Mouse (Mus musculus) gastrocnemius, postnatal 25 days (tissue): Measurements from ENCODE around the gene Ankrd66. TPM values are rescaled to one million over a fixed set of nuclear protein-coding genes. Genes with fewer than 3 reads are reported as not detected.

Source experiments
- total RNA-seq, 2 experiments: library from RNA; stranded (reverse); gene quantifications; 1 replicate in 1 of 2; 2 replicates in 1 of 2; pipeline ENCODE4 v1.2.3; 2021

The Ankrd66 gene
- total RNA-seq, 2 experiments from 2014 or later, result not detected

Other genes with a start within 250 kb of the Ankrd66 start
- 10 to 100 TPM; 87.4 to 89.4 TPM for gene Adgrf5, start 183.2 kb downstream of the Ankrd66 start, total RNA-seq
- not detected for gene Mep1a, start 40.8 kb downstream of the Ankrd66 start, total RNA-seq
- 10 to 100 TPM in 1 of 2 experiments, 1 to 10 TPM in 1; 9.9 to 13.5 TPM for gene Pla2g7, start 24.5 kb upstream of the Ankrd66 start, total RNA-seq
- not detected for gene Tdrd6, start 86.7 kb upstream of the Ankrd66 start, total RNA-seq
- 1 to 10 TPM; 4.7 to 5.3 TPM for gene Slc25a27, start 123.6 kb upstream of the Ankrd66 start, total RNA-seq
- gene Cyp39a1, start 123.8 kb upstream of the Ankrd66 start, total RNA-seq, result 1 to 10 TPM; 2.3 to 2.9 TPM